Mouse (Mus musculus) G1E-ER4 (cell line): Measurements from ENCODE around the gene Slc34a3. TPM values are rescaled to one million over a fixed set of nuclear protein-coding genes. Genes with fewer than 3 reads are reported as not detected.

Experiments
- GATA1 ChIP-seq: IDR thresholded peaks from one replicate; pipeline ENCODE4 v1.8.0; 2012; ENCODE audit warnings: low read length, inconsistent platforms
- polyA plus RNA-seq: library from polyadenylated mRNA; stranded (reverse); fragments of >175 nt; gene quantifications from 2 replicates; pipeline ENCODE4 v1.2.3, GENCODE M21; 2012

The Slc34a3 gene
- polyA plus RNA-seq: not detected in 2 replicates

GRCm38 (mm10) chr2:25234050-25234449, at the start of gene Slc34a3:
Gene Slc34a3 (minus strand): TSS chr2:25234364.
- TF ChIP-seq GATA1: no peak

GRCm38 (mm10) chr2:25278928-25279882, 45.0 kb upstream of the Slc34a3 start:
- no peak for TF ChIP-seq GATA1

GRCm38 (mm10) chr2:25273010-25273409, 38.8 kb upstream of the Slc34a3 start:
- no peak for TF ChIP-seq GATA1

DNA sequence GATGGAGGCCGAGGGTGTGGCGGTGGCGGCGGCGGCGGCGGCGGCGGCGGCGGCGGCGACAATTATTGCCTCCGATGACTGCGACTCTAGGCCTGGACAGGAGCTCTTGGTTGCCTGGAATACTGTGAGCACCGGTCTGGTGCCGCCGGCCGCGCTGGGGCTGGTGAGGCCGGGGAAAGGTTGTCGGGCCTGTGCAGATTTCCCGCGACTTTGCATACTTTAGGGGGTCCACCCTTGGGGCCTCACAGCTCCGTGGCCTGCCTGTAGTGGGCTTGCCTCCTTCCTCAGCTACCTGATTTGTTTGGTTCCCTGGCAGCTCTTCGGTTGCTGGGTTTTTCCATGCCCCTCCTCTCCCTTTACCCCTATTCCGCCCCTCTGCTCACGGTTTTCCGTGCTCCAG, 38.4 kb upstream of the Slc34a3 start:
- no peak for TF ChIP-seq GATA1

DNA sequence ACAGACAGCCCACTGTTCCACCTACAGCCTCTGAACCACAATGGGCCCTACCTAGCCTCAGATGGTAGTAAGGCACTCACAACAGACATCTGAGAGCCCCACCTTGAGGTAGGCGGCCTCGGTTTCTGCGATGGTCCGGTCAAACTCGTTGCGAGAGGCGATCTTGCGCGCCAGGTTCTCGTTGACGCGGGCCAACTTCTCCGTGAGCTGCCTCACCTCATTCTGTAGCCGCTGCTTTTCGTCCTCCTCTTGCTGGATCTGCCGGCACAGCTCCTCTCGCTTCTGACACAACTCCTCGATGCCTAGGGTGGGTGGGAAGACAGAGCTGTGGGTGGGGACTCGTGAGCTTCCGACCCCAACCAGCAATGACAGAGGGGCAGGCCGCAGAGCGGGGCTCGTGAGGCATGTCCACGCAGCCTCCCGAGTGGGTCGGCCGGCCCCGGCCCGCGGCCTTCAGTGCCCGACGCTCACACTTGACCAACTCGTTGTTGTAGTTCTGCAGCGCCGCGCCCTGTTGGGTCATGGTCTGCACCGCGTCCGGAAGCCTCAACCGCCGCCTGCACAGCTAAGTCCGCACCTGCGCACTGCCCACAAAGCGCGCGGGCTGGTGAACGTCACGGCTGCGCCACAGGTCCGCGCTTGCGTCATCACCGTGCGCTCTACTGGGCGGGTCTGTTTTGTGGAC, 37.8 kb upstream of the Slc34a3 start, which contains the start of the genes Ssna1 and Anapc2:
TSS of gene Ssna1 (minus strand) at position 612 of the 685 bp plus-strand sequence.
TSS of gene Anapc2 (plus strand) at position 652 of the 685 bp plus-strand sequence.
- TF ChIP-seq GATA1: no peak

- TF ChIP-seq GATA1: no peak
These were observed 33.7 kb upstream of the Slc34a3 start for GRCm38 (mm10) chr2:25267746-25268309.

DNA sequence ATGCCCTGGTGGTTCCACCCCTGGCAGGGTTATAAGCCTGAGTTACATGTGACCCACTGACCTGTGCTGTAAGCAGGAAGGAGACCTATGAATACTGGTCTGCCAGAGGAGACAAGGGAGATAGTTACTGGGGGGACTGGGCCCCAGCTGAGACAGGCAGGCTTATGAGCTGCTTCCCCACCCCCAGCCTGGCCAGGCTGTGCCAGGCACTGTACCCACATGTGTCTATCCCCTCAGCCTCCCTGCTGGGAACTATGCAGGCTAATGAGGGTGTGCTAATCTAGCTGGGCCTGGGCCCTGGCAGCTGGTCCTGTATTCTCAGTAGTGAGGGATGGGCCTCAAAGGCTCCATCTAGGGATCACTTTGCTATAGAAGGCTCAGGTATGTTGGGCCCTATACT, 33.1 kb upstream of the Slc34a3 start:
- TF ChIP-seq GATA1: no peak

DNA sequence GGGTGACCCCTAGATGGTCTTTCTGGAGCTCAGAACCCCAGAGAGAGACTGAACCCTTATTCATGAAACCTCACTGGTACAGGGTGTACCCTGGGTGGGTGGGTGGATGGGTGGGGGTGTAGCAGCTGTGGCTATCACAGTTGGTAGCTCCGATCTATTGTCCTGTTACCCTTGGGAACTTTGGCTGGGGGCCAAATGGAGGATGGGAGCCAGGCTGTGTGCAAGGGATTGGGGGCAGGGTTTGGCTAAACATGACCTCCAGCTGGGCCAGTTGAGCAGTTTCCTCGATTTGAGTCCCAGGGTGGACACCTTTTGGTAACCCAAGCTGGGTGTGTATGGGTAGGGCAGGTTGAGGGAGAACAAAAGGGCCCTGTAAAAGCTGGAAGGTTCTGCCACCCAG, 32.6 kb upstream of the Slc34a3 start:
- TF ChIP-seq GATA1: no peak

GRCm38 (mm10) chr2:25265897-25266656, 31.9 kb upstream of the Slc34a3 start:
- no peak for TF ChIP-seq GATA1

DNA sequence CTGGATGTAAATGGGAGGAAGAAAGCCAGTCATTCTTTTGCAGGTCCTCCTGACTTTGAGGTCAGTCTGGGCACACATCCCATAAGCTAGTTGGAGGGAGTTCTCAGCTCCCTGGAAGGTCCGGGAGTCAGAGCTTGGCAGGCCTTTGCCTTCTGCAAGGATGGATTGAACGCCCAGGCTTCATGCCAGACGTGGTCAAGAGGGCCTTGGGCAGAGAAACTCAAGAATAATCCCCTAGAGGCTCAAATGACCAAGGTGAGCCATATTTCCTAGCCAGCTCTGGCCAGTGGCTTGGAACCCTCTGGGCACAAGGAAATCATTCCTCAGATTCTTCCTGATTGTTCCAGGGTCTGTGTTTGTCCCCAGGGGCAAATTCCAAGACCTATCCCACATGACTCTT, 30.7 kb upstream of the Slc34a3 start:
- TF ChIP-seq GATA1: no peak

- no peak for TF ChIP-seq GATA1
These were observed 30.1 kb upstream of the Slc34a3 start for GRCm38 (mm10) chr2:25264286-25264660.

- TF ChIP-seq GATA1: no peak
These were observed 29.6 kb upstream of the Slc34a3 start for GRCm38 (mm10) chr2:25263623-25264285.

GRCm38 (mm10) chr2:25262795-25263622, 28.8 kb upstream of the Slc34a3 start:
- TF ChIP-seq GATA1: no peak

DNA sequence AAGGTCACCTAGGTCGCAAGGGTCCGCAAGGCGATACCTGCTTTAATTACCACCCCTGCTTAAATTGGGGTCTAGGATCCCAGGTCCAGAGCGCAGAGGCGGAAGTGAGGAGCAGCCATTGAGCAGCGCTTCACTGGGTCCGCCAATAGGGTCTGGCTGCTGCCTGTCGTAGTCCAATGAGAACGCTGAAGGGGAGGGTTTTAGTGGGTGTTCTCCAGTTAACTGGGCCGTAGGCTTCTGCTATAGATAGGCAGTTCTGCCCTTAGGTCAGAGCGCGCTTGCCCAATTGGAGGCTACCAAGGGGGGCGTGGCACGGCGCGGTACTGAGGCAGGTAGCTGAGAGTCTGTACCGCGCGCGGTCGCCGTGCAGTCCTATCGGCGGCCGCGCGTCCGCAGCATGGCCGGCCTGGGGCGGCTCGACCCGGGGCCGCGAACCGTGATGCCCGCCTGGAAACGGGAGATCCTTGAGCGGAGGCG, 28.2 kb upstream of the Slc34a3 start, which contains the start of gene Tprn:
TSS of gene Tprn (plus strand) at position 328 of the 477 bp plus-strand sequence.
- no peak for TF ChIP-seq GATA1
